Mouse (Mus musculus): ENCODE results near the gene Mtx2. TPM values are rescaled to one million over a fixed set of nuclear protein-coding genes. Genes with fewer than 3 reads are reported as not detected.

Mtx2 gene
- total RNA-seq, 1 experiment, result 35.7 TPM

DNA sequence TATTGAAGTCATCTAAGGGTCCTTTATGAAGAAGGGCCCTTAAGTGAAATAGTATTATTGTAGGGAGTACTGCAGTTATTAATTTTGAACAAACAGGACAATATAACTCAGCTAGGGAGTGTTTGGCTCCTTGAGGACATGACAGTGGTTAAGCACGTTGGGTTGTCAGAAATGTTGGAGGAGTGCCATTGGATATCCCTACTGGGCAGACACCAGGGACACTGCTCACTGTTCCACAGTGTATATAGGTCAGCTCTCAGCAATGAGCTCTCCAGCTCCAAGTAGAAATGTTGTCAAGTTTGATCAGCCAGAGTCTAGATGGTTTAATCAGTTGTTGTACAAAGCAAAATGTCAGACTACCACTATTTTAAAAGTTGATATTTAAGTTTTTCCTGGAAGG, 24.4 kb downstream of the Mtx2 start:
- Histone ChIP-seq H3K9me3 (ENCODE audit: control insufficient read depth, insufficient read depth, low read depth, low read length) (no peaks in the 10 kb centered on the region), H3K36me3 (ENCODE audit: control insufficient read depth, insufficient read depth, low read length, poor library complexity, severe bottlenecking) (no peaks in the 10 kb centered on the region), H3K9ac (ENCODE audit: insufficient read depth, low read depth, low read length, poor library complexity, severe bottlenecking) (no peak overlapping the region), H3K4me1 (ENCODE audit: control insufficient read depth in 2 of 2, insufficient read depth in 2 of 2, low read length in 2 of 2, poor library complexity in 1 of 2) (no peaks in the 10 kb centered on the region), H3K4me3 (ENCODE audit: insufficient read depth in 1 of 2, low read depth in 1 of 2, low read length in 2 of 2, poor library complexity in 1 of 2, severe bottlenecking in 1 of 2) (no peak overlapping the region), H3K27ac (ENCODE audit: insufficient read depth, low read depth, low read length, poor library complexity, severe bottlenecking) (no peak overlapping the region)
- no peak for TF ChIP-seq MAFK (IDR thresholded peaks at IDR 0.05; ENCODE audit: insufficient read depth, low read depth, low read length)
- TF ChIP-seq ZNF384 (IDR thresholded peaks at IDR 0.05; ENCODE audit: low read depth, low read length), result no peak
- TF ChIP-seq CHD2 (IDR thresholded peaks at IDR 0.05; ENCODE audit: low read depth, low read length), result no peak
- no peak for TF ChIP-seq ZC3H11A (IDR thresholded peaks at IDR 0.05; ENCODE audit: borderline replicate concordance, low read depth, low read length)
- TF ChIP-seq HCFC1 (IDR thresholded peaks at IDR 0.05; ENCODE audit: borderline replicate concordance, insufficient read depth, low read length), result no peak
- DNase-seq (ENCODE audit: low read depth, low spot score), result no peak
- in situ Hi-C loops (cut with MboI; ENCODE audit: low sequenced_read_pairs in 2 of 2, unreplicated experiment in 2 of 2), result no loop called here

DNA sequence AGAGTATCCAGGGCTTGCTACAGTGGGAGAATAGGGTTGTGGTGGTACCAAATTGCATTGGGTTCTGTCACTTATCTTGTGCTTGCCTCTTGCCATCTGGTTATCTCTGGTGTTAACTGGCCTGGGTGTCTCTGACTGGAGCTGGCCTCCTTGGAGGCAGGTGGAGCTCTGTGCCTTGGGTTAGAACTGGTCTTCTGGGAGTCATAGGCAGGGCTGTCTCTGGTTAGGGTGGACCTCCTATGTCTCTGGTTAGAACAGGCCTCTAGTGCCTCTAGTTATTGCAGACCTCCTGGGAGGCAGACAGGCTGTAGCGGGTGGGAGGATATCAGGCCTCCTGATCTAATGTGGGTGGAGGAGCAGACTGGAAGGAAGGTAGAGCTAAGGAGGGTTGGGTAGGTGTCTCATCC, 36.5 kb downstream of the Mtx2 start:
- Histone ChIP-seq H3K9ac (ENCODE audit: insufficient read depth, low read depth, low read length, poor library complexity, severe bottlenecking) (no peak overlapping the region), H3K4me1 (ENCODE audit: control insufficient read depth in 2 of 2, insufficient read depth in 2 of 2, low read length in 2 of 2, poor library complexity in 1 of 2) (no peaks in the 10 kb centered on the region), H3K9me3 (ENCODE audit: control insufficient read depth, insufficient read depth, low read depth, low read length) (no peaks in the 10 kb centered on the region), H3K36me3 (ENCODE audit: control insufficient read depth, insufficient read depth, low read length, poor library complexity, severe bottlenecking) (no peaks in the 10 kb centered on the region), H3K27ac (ENCODE audit: insufficient read depth, low read depth, low read length, poor library complexity, severe bottlenecking) (no peak overlapping the region), H3K4me3 (ENCODE audit: insufficient read depth in 1 of 2, low read depth in 1 of 2, low read length in 2 of 2, poor library complexity in 1 of 2, severe bottlenecking in 1 of 2) (no peak overlapping the region)
- DNase-seq (ENCODE audit: low read depth, low spot score), result no peak
- in situ Hi-C loops (cut with MboI; ENCODE audit: low sequenced_read_pairs in 2 of 2, unreplicated experiment in 2 of 2), result no loop called here
- TF ChIP-seq MAFK (IDR thresholded peaks at IDR 0.05; ENCODE audit: insufficient read depth, low read depth, low read length), result no peak
- TF ChIP-seq ZNF384 (IDR thresholded peaks at IDR 0.05; ENCODE audit: low read depth, low read length), result no peak
- no peak for TF ChIP-seq HCFC1 (IDR thresholded peaks at IDR 0.05; ENCODE audit: borderline replicate concordance, insufficient read depth, low read length)
- TF ChIP-seq ZC3H11A (IDR thresholded peaks at IDR 0.05; ENCODE audit: borderline replicate concordance, low read depth, low read length), result no peak
- no peak for TF ChIP-seq CHD2 (IDR thresholded peaks at IDR 0.05; ENCODE audit: low read depth, low read length)

DNA sequence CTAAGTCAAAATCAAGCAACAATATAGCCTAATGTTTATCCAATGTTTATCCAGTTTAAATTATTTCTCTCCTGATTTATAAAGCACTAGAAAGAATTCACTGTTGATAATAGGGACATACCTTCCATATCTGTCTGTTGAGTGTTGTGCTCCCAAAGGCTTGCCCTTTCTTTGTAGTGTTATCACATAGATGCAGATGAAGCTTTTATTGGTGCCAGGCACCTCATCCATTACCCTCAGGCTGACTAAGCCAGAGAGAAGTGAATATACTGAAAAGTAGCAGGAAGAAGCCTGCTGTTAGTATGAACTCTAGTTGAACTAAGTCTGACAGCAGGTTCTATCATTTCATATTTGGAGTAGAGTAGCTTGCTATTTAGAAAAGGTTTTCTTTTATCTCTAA, 39.8 kb downstream of the Mtx2 start:
- no peak overlapping the region for H3K27ac ChIP-seq (ENCODE audit: insufficient read depth, low read depth, low read length, poor library complexity, severe bottlenecking)
- DNase-seq (ENCODE audit: low read depth, low spot score), result no peak
- no peaks in the 10 kb centered on the region for H3K9me3 ChIP-seq (ENCODE audit: control insufficient read depth, insufficient read depth, low read depth, low read length)
- no peaks in the 10 kb centered on the region for H3K4me1 ChIP-seq (ENCODE audit: control insufficient read depth in 2 of 2, insufficient read depth in 2 of 2, low read length in 2 of 2, poor library complexity in 1 of 2)
- no peak overlapping the region for H3K4me3 ChIP-seq (ENCODE audit: insufficient read depth in 1 of 2, low read depth in 1 of 2, low read length in 2 of 2, poor library complexity in 1 of 2, severe bottlenecking in 1 of 2)
- no peaks in the 10 kb centered on the region for H3K36me3 ChIP-seq (ENCODE audit: control insufficient read depth, insufficient read depth, low read length, poor library complexity, severe bottlenecking)
- no peak for TF ChIP-seq ZC3H11A (IDR thresholded peaks at IDR 0.05; ENCODE audit: borderline replicate concordance, low read depth, low read length)
- TF ChIP-seq CHD2 (IDR thresholded peaks at IDR 0.05; ENCODE audit: low read depth, low read length), result no peak
- in situ Hi-C loops (cut with MboI; ENCODE audit: low sequenced_read_pairs in 2 of 2, unreplicated experiment in 2 of 2), result no loop called here
- no peak overlapping the region for H3K9ac ChIP-seq (ENCODE audit: insufficient read depth, low read depth, low read length, poor library complexity, severe bottlenecking)

DNA sequence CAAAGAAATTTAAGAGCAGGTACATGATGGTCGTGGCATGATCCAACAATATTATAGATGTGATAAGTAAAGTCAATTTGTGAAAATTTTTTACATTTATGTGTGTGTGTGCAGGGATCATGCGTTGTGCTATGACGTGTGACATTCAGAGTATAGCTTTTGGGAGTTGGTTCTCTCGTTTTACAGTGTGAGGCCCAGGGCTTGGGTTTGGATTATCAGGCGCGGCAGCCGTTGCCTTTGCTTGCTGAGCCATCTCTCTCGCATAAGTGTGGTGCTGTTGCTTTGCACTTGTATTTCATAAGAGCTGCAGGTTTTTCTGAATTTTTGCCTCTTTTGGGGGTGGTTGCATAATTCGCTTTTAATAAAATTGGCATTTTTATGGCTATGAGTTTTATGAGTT, 48.4 kb downstream of the Mtx2 start:
- H3K4me1 ChIP-seq (ENCODE audit: control insufficient read depth in 2 of 2, insufficient read depth in 2 of 2, low read length in 2 of 2, poor library complexity in 1 of 2), result no peaks in the 10 kb centered on the region
- no peak overlapping the region for H3K9ac ChIP-seq (ENCODE audit: insufficient read depth, low read depth, low read length, poor library complexity, severe bottlenecking)
- DNase-seq (ENCODE audit: low read depth, low spot score), result no peak
- no peaks in the 10 kb centered on the region for H3K36me3 ChIP-seq (ENCODE audit: control insufficient read depth, insufficient read depth, low read length, poor library complexity, severe bottlenecking)
- in situ Hi-C loops (cut with MboI; ENCODE audit: low sequenced_read_pairs in 2 of 2, unreplicated experiment in 2 of 2), result no loop called here
- H3K27ac ChIP-seq (ENCODE audit: insufficient read depth, low read depth, low read length, poor library complexity, severe bottlenecking), result no peak overlapping the region
- no peak overlapping the region for H3K4me3 ChIP-seq (ENCODE audit: insufficient read depth in 1 of 2, low read depth in 1 of 2, low read length in 2 of 2, poor library complexity in 1 of 2, severe bottlenecking in 1 of 2)
- TF ChIP-seq CHD2 (IDR thresholded peaks at IDR 0.05; ENCODE audit: low read depth, low read length) (no peak), HCFC1 (IDR thresholded peaks at IDR 0.05; ENCODE audit: borderline replicate concordance, insufficient read depth, low read length) (no peak), ZC3H11A (IDR thresholded peaks at IDR 0.05; ENCODE audit: borderline replicate concordance, low read depth, low read length) (no peak), ZNF384 (IDR thresholded peaks at IDR 0.05; ENCODE audit: low read depth, low read length) (no peak), MAFK (IDR thresholded peaks at IDR 0.05; ENCODE audit: insufficient read depth, low read depth, low read length) (no peak)
- H3K9me3 ChIP-seq (ENCODE audit: control insufficient read depth, insufficient read depth, low read depth, low read length), result no peaks in the 10 kb centered on the region

DNA sequence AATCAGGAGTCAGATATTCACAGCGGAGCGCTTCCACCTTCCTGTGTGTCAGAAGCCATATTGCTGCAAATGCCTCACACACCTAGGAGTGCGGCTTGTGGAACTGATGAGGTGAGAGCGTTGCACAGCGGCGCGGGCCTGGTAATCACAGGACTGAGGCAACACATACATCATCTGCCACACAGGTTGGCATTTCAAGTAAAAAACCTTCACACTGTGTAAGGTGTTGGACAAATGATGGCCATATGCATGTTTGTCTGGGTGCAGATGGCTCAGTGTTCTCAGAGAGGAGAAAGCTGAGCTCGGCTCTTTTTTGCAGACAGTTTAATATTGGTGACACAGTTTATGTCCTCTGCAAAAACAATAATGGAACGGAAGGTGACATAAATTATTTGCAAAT, 58.8 kb downstream of the Mtx2 start:
- in situ Hi-C loops (cut with MboI; ENCODE audit: low sequenced_read_pairs in 2 of 2, unreplicated experiment in 2 of 2), result no loop called here
- no peak for TF ChIP-seq HCFC1 (IDR thresholded peaks at IDR 0.05; ENCODE audit: borderline replicate concordance, insufficient read depth, low read length)
- TF ChIP-seq MAFK (IDR thresholded peaks at IDR 0.05; ENCODE audit: insufficient read depth, low read depth, low read length), result no peak
- no peak for TF ChIP-seq ZC3H11A (IDR thresholded peaks at IDR 0.05; ENCODE audit: borderline replicate concordance, low read depth, low read length)
- no peak for TF ChIP-seq ZNF384 (IDR thresholded peaks at IDR 0.05; ENCODE audit: low read depth, low read length)
- no peak for TF ChIP-seq CHD2 (IDR thresholded peaks at IDR 0.05; ENCODE audit: low read depth, low read length)
- H3K36me3 ChIP-seq (ENCODE audit: control insufficient read depth, insufficient read depth, low read length, poor library complexity, severe bottlenecking), result no peaks in the 10 kb centered on the region
- H3K4me1 ChIP-seq (ENCODE audit: control insufficient read depth in 2 of 2, insufficient read depth in 2 of 2, low read length in 2 of 2, poor library complexity in 1 of 2), result no peaks in the 10 kb centered on the region
- DNase-seq (ENCODE audit: low read depth, low spot score), result no peak
- H3K4me3 ChIP-seq (ENCODE audit: insufficient read depth in 1 of 2, low read depth in 1 of 2, low read length in 2 of 2, poor library complexity in 1 of 2, severe bottlenecking in 1 of 2), result no peak overlapping the region
- no peak overlapping the region for H3K9ac ChIP-seq (ENCODE audit: insufficient read depth, low read depth, low read length, poor library complexity, severe bottlenecking)
- H3K9me3 ChIP-seq (ENCODE audit: control insufficient read depth, insufficient read depth, low read depth, low read length), result no peaks in the 10 kb centered on the region
- no peak overlapping the region for H3K27ac ChIP-seq (ENCODE audit: insufficient read depth, low read depth, low read length, poor library complexity, severe bottlenecking)
